Mouse (Mus musculus) heart, postnatal 0 days (tissue): ENCODE measurements around the gene Gata5. TPM values are rescaled to one million over a fixed set of nuclear protein-coding genes. Genes with fewer than 3 reads are reported as not detected.

Source experiments
- ATAC-seq: fragments of 200-750 bp; cut with Nextera tagmentation; 2 replicates; pipeline ENCODE4 v1.8.0; 2017; ENCODE audit warnings: low read depth, moderate number of reproducible peaks, moderate library complexity; ENCODE audit not compliant: insufficient read depth
- DNase-seq: peaks from one replicate; pipeline ENCODE4 v3.0.0-alpha.2; 2016; ENCODE audit warnings: low spot score
- H3K27ac ChIP-seq: fragments of 300-500 bp; sonication (generic); 2 replicates; pipeline ENCODE4 v1.5.1; 2014; ENCODE audit warnings: low read depth, mild to moderate bottlenecking
- H3K27me3 ChIP-seq: fragments of 300-500 bp; sonication (generic); 2 replicates; pipeline ENCODE4 v1.6.1; 2014; ENCODE audit warnings: low read length, mixed read lengths; ENCODE audit not compliant: control insufficient read depth, insufficient read depth
- H3K36me3 ChIP-seq: fragments of 300-500 bp; sonication (generic); replicated peaks from 2 replicates; pipeline ENCODE4 v1.6.1; 2014; ENCODE audit warnings: low read length, mixed read lengths; ENCODE audit not compliant: control insufficient read depth, insufficient read depth
- H3K4me1 ChIP-seq: fragments of 300-500 bp; sonication (generic); 2 replicates; pipeline ENCODE4 v1.6.1; 2014; ENCODE audit warnings: antibody characterized with exemption; ENCODE audit not compliant: control insufficient read depth, insufficient read depth
- H3K4me2 ChIP-seq: fragments of 300-500 bp; sonication (generic); 2 replicates; pipeline ENCODE4 v1.6.1; 2014; ENCODE audit warnings: low read depth, mild to moderate bottlenecking, low read length, moderate library complexity
- H3K4me3 ChIP-seq: fragments of 300-500 bp; sonication (generic); 2 replicates; pipeline ENCODE4 v1.5.1; 2014; ENCODE audit warnings: low read depth, low read length
- H3K9ac ChIP-seq: fragments of 300-500 bp; sonication (generic); replicated peaks from 2 replicates; pipeline ENCODE4 v1.6.1; 2014; ENCODE audit warnings: low read depth, low read length, mixed read lengths
- H3K9me3 ChIP-seq: fragments of 300-500 bp; sonication (generic); replicated peaks from 2 replicates; pipeline ENCODE4 v1.6.1; 2016; ENCODE audit warnings: low read length; ENCODE audit not compliant: control insufficient read depth
- CTCF ChIP-seq: IDR thresholded peaks from 2 replicates; pipeline ENCODE4 v1.5.1; 2016; ENCODE audit warnings: antibody characterized with exemption, control low read depth, low read depth
- EP300 ChIP-seq: IDR thresholded peaks from 2 replicates; pipeline ENCODE4 v1.6.1; 2016; ENCODE audit warnings: antibody characterized with exemption, low read depth
- WGBS: fragments of 180-500 bp; shearing (Covaris S2); extraction: QIAGEN DNeasy Blood & Tissue Kit; methylation state at CpG from one replicate; pipeline ENCODE4 v1.1.7; 2014; 5-methylcytosine and 5-hydroxymethylcytosine counted together
- polyA plus RNA-seq: library from polyadenylated mRNA; unstranded; fragments of >200 nt; fragmentation: Nextera tagmentation; extraction: Ambion mirVana; gene quantifications from 2 replicates; pipeline ENCODE4 v1.2.1, GENCODE M21; 2015
- total RNA-seq: library from RNA; depleted of rRNA; stranded (reverse); fragments of >200 nt; gene quantifications from 2 replicates; pipeline ENCODE4 v1.2.3, GENCODE M21; 2014; ENCODE audit warnings: low replicate concordance; rRNA removed

Gata5 gene
- total RNA-seq (2.7 and 5.7 TPM in 2 replicates), polyA plus RNA-seq (1.2 and 1.8 TPM in 2 replicates)

DNA sequence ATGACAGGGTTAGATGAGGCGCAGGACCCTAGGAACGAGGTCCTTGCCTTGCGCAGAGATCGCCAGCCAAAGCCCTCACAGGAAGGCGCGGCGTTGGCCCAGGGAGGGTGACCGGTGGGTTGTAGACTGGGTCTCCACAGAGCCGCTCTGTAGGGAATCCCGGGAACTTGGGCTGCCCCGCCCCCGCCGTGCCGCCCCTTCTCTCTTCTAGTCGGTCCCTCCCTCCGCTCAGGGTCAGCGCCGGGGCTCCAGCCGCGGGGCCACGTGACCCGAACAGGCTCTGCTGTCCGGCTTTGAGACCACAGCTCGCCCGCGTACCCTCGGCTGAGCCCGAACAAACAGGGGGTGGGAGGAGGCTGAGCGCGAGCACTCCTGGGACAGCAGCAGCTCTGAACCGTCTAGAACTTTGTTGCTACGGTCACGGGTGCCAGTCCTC lies at the start of gene Gata5:
Gene Gata5 (minus strand): TSS at position 149 of the 436 bp plus-strand sequence.
- peak within 1 kb of the TSS; percentile 69 for H3K4me2 ChIP-seq
- H3K4me1 ChIP-seq, result peaks cover 6% of the 10 kb centered on the region; the same call in 1 of the 2 replicates
- H3K4me3 ChIP-seq, result peak within 1 kb of the TSS; percentile 49
- H3K36me3 ChIP-seq, result no peaks in the 10 kb centered on the region
- no peaks in the 10 kb centered on the region for H3K9me3 ChIP-seq
- peaks cover 47% of the 10 kb centered on the region for H3K27me3 ChIP-seq
- ATAC-seq (peak; percentile 31; the same call in 1 of the 2 replicates), DNase-seq (no peak)
- H3K27ac ChIP-seq, result no peak within 1 kb of the TSS
- H3K9ac ChIP-seq, result peak within 1 kb of the TSS; percentile 31; the same call in 1 of the 2 replicates
- WGBS, result 1% methylated on average over 33 of the region's 33 CpGs
- TF ChIP-seq EP300 (no peak), CTCF (no peak)

DNA sequence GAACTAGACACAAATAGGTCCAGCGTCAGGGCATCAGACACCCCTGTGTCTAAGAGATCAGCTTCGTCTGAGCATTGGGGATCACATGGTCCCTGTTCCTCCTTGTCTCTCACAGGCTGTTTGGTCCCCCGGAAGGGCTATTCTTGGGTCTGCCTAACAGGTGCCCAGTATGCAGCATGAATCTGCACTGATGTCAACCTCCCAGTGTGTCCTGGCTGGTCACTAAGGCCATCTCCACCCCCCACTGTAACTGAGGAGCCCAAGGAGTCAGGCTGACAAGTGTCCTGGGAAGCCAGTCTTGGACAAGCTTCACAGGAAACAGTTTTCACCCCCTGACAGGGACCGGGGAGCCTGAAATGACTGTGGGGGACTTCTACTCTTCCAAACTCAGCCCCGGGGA lies 42.2 kb upstream of the Gata5 start:
- 72% methylated on average over 5 of the region's 5 CpGs for WGBS
- Histone ChIP-seq H3K36me3 (no peaks in the 10 kb centered on the region), H3K9ac (no peak overlapping the region), H3K4me1 (peaks cover 6% of the 10 kb centered on the region), H3K4me2 (no peak overlapping the region), H3K27ac (no peak overlapping the region), H3K9me3 (no peaks in the 10 kb centered on the region), H3K4me3 (no peak overlapping the region), H3K27me3 (no peaks in the 10 kb centered on the region)
- ATAC-seq (no peak; the same call in 1 of the 2 replicates), DNase-seq (no peak)
- TF ChIP-seq CTCF (no peak), EP300 (no peak)

DNA sequence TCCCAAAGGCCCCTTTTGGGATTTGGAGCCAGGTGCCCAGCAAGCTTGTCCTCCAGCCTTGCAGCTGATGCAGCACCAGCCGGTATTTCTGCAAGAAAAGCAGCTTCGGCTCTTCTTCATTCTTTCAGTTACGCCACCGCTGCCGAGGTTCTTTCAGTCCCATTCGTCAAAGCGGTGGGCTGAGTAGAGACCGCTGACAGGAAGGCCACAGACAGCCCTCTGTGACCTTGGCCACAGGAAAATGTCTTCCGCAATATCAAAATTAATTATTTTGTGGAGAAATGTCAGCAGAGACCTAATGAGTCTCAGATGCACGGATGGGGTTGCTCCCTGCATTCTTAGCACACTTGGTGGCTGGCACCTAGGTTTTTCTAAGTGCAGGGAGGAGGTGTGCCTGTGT lies 38.8 kb upstream of the Gata5 start:
- Histone ChIP-seq H3K9ac (no peak overlapping the region), H3K27me3 (no peaks in the 10 kb centered on the region), H3K27ac (no peak overlapping the region), H3K36me3 (no peaks in the 10 kb centered on the region), H3K4me2 (no peak overlapping the region), H3K9me3 (no peaks in the 10 kb centered on the region), H3K4me1 (peaks cover 10% of the 10 kb centered on the region), H3K4me3 (no peak overlapping the region)
- DNase-seq (no peak), ATAC-seq (no peak)
- TF ChIP-seq EP300, result no peak
- no peak for TF ChIP-seq CTCF
- 82% methylated on average over 10 of the region's 10 CpGs for WGBS

DNA sequence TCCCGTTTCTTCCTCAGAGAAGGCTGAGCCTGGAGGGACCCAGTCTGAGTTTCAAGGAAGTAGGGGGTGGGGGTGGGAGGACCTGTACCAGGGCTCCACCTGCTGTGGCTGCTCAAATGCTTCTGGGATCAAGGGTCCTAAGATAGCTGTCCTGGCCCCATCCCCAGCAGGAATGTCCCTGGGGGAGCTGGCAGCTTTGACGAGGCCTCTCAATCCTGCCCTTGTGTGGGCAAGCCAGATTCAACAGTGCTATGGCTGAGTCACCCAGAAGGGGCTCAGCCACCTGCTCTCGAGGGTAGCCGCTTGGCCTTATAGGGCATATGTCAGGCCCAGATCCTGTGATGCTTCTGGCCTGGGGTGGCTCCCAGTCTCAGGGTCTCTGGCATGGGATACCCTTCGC lies 33.9 kb upstream of the Gata5 start:
- no peaks in the 10 kb centered on the region for H3K9me3 ChIP-seq
- DNase-seq (no peak), ATAC-seq (no peak)
- TF ChIP-seq CTCF, result no peak
- TF ChIP-seq EP300, result no peak
- no peak overlapping the region for H3K27ac ChIP-seq
- WGBS, result 70% methylated on average over 5 of the region's 5 CpGs
- no peak overlapping the region for H3K4me3 ChIP-seq
- H3K9ac ChIP-seq, result no peak overlapping the region
- H3K4me2 ChIP-seq, result no peak overlapping the region
- H3K4me1 ChIP-seq, result 0 out of 2 replicates have a peak, but pooled peaks cover 10% of the 10 kb centered on the region
- H3K27me3 ChIP-seq, result no peaks in the 10 kb centered on the region
- no peaks in the 10 kb centered on the region for H3K36me3 ChIP-seq

DNA sequence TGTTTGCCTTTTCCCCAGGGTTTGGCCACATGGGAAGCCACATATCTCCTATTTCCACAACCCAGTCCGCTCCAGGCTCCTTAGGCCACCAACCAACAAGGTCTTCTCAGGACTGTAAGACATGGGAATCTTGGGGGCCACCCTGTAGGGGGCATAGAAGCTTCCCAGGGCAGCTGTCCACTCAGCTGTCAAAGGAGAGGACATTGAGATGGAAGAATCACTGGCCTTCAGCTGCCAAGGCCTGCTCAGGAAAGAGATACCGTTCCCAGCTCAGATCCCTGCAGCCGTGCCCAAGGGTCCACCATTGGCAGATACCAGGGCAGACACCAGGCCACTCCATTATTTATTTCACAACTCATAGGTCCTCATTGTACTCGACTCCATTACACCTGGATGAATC lies 32.9 kb upstream of the Gata5 start:
- WGBS, result 77% methylated on average over 4 of the region's 4 CpGs
- DNase-seq, result no peak
- Histone ChIP-seq H3K36me3 (no peaks in the 10 kb centered on the region), H3K4me2 (no peak overlapping the region), H3K4me3 (no peak overlapping the region), H3K4me1 (peaks cover 20% of the 10 kb centered on the region), H3K9me3 (no peaks in the 10 kb centered on the region), H3K9ac (no peak overlapping the region), H3K27ac (no peak overlapping the region), H3K27me3 (no peaks in the 10 kb centered on the region)
- TF ChIP-seq CTCF (no peak), EP300 (no peak)
- no peak for ATAC-seq

DNA sequence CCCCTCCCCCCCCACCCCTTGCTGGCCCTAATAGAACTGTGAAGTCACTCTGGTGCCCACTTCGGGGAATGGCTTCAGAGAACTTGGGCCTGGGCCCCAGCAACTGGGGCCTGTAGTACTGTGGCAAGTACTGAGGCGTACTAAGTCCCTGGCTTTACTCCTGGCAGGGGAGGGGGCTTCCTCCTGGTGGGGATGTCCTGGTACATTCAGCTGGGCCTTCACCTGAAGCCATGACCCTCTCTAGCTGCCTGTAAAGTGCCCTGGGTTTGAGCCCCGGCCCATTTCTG lies 28.9 kb upstream of the Gata5 start:
- Histone ChIP-seq H3K4me2 (no peak overlapping the region), H3K27me3 (no peaks in the 10 kb centered on the region), H3K9ac (no peak overlapping the region), H3K36me3 (no peaks in the 10 kb centered on the region), H3K9me3 (no peaks in the 10 kb centered on the region), H3K27ac (peak overlapping the region; percentile 72), H3K4me1 (peaks cover 28% of the 10 kb centered on the region), H3K4me3 (no peak overlapping the region)
- ATAC-seq (no peak), DNase-seq (no peak)
- 55% methylated on average over 3 of the region's 3 CpGs for WGBS
- TF ChIP-seq EP300 (no peak), CTCF (no peak)
